Mouse (Mus musculus) forebrain, embryonic 16.5 days (tissue): ENCODE measurements around the gene Fsd2. TPM values are rescaled to one million over a fixed set of nuclear protein-coding genes. Genes with fewer than 3 reads are reported as not detected.
A peak's percentile ranks its signal among the peaks of the same experiment; 100 is the strongest.

ENCODE experiments used
- ATAC-seq: fragments of 200-750 bp; cut with Nextera tagmentation; 2 replicates; pipeline ENCODE4 v1.8.0; 2017; ENCODE audit warnings: mild to moderate bottlenecking, moderate library complexity
- H3K27ac ChIP-seq: fragments of 300-500 bp; sonication (generic); 2 replicates; pipeline ENCODE4 v1.5.1; 2014; ENCODE audit warnings: low read length, control low read depth
- H3K27me3 ChIP-seq: fragments of 300-500 bp; sonication (generic); replicated peaks from 2 replicates; pipeline ENCODE4 v1.6.1; 2014; ENCODE audit warnings: low read length; ENCODE audit not compliant: control insufficient read depth, insufficient read depth
- H3K36me3 ChIP-seq: fragments of 300-500 bp; sonication (generic); 2 replicates; pipeline ENCODE4 v1.6.1; 2014; ENCODE audit not compliant: control insufficient read depth, insufficient read depth
- H3K4me1 ChIP-seq: fragments of 300-500 bp; sonication (generic); replicated peaks from 2 replicates; pipeline ENCODE4 v1.6.1; 2014; ENCODE audit warnings: low read length; ENCODE audit not compliant: control insufficient read depth, insufficient read depth
- H3K4me2 ChIP-seq: fragments of 300-500 bp; sonication (generic); 2 replicates; pipeline ENCODE4 v1.6.1; 2014; ENCODE audit warnings: mild to moderate bottlenecking, low read length, control low read depth
- H3K4me3 ChIP-seq: fragments of 300-500 bp; sonication (generic); replicated peaks from 2 replicates; pipeline ENCODE4 v1.5.1; 2014; ENCODE audit warnings: mild to moderate bottlenecking, low read length, control low read depth
- H3K9ac ChIP-seq: fragments of 300-500 bp; sonication (generic); replicated peaks from 2 replicates; pipeline ENCODE4 v1.6.1; 2014; ENCODE audit warnings: low read depth, low read length, control low read depth
- H3K9me3 ChIP-seq: fragments of 300-500 bp; sonication (generic); 2 replicates; pipeline ENCODE4 v1.6.1; 2016; ENCODE audit warnings: low read length; ENCODE audit not compliant: control insufficient read depth
- WGBS: fragments of 180-500 bp; shearing (Covaris S2); extraction: QIAGEN DNeasy Blood & Tissue Kit; methylation state at CpG from one replicate; pipeline ENCODE4 v1.1.7; 2014; 5-methylcytosine and 5-hydroxymethylcytosine counted together
- microRNA counts: library from miRNA; unstranded; fragments of <30 nt; microRNA quantifications from one replicate; lab custom pipeline; 2016
- polyA plus RNA-seq: library from polyadenylated mRNA; unstranded; fragments of >200 nt; fragmentation: Nextera tagmentation; extraction: Ambion mirVana; gene quantifications from 2 replicates; pipeline ENCODE4 v1.2.1, GENCODE M21; 2015

Gene Fsd2
- polyA plus RNA-seq, 1 experiment from 2014 or later: 0.46 TPM

- Histone ChIP-seq H3K36me3 (no peaks in the 10 kb centered on the region), H3K4me1 (no peaks in the 10 kb centered on the region; the same call in 1 of the 2 replicates), H3K27me3 (no peaks in the 10 kb centered on the region), H3K4me3 (no peak within 1 kb of the TSS), H3K27ac (no peak within 1 kb of the TSS), H3K9ac (no peak within 1 kb of the TSS), H3K9me3 (no peaks in the 10 kb centered on the region), H3K4me2 (no peak within 1 kb of the TSS)
- 76% methylated on average over 7 of the region's 7 CpGs for WGBS
- ATAC-seq: no peak
Measured at GRCm38 (mm10) chr7:81498181-81498580, 68.6 kb downstream of the Fsd2 start, which contains the start of gene BC048679. BC048679 (minus strand) TSS chr7:81498281.

GRCm38 (mm10) chr7:81497171-81497570, 69.6 kb downstream of the Fsd2 start:
- H3K36me3 ChIP-seq: no peaks in the 10 kb centered on the region
- 17% methylated on average over 6 of the region's 6 CpGs for WGBS
- H3K9me3 ChIP-seq: no peaks in the 10 kb centered on the region
- no peak overlapping the region for H3K9ac ChIP-seq
- H3K27me3 ChIP-seq: no peaks in the 10 kb centered on the region
- peaks cover 5% of the 10 kb centered on the region for H3K4me1 ChIP-seq
- no peak overlapping the region for H3K4me2 ChIP-seq
- H3K27ac ChIP-seq: no peak overlapping the region
- H3K4me3 ChIP-seq: no peak overlapping the region
- ATAC-seq: no peak

GRCm38 (mm10) chr7:81493331-81494021, 73.3 kb downstream of the Fsd2 start, which contains the start of gene Ap3b2:
Ap3b2 (minus strand) TSS chr7:81493925.
- under 1% methylated on average over 56 of the region's 57 CpGs for WGBS
- ATAC-seq: peak; percentile 92
- H3K4me1 ChIP-seq: peaks cover 5% of the 10 kb centered on the region

GRCm38 (mm10) chr7:81492628-81493027, 74.1 kb downstream of the Fsd2 start:
- Histone ChIP-seq H3K9ac (peak overlapping the region; percentile 94), H3K4me2 (peak overlapping the region; percentile 63), H3K4me1 (peaks cover 5% of the 10 kb centered on the region), H3K4me3 (peak overlapping the region; percentile 82), H3K36me3 (no peaks in the 10 kb centered on the region), H3K9me3 (no peaks in the 10 kb centered on the region), H3K27me3 (no peaks in the 10 kb centered on the region), H3K27ac (peak overlapping the region; percentile 97)
- ATAC-seq: no peak
- 36% methylated on average over 9 of the region's 9 CpGs for WGBS

More at GRCm38 (mm10) chr7:81493331-81494021, 73.3 kb downstream of the Fsd2 start, which contains the start of gene Ap3b2:
- peak within 1 kb of the TSS; percentile 63 for H3K4me2 ChIP-seq
- no peaks in the 10 kb centered on the region for H3K36me3 ChIP-seq
- peak within 1 kb of the TSS; percentile 82 for H3K4me3 ChIP-seq
- H3K9me3 ChIP-seq: no peaks in the 10 kb centered on the region
- peak within 1 kb of the TSS; percentile 94 for H3K9ac ChIP-seq
- H3K27me3 ChIP-seq: no peaks in the 10 kb centered on the region
- peak within 1 kb of the TSS; percentile 97 for H3K27ac ChIP-seq

- H3K27ac ChIP-seq: no peak overlapping the region
- no peak overlapping the region for H3K9ac ChIP-seq
- no peak for ATAC-seq
- H3K4me3 ChIP-seq: no peak overlapping the region
- H3K4me1 ChIP-seq: peaks cover 5% of the 10 kb centered on the region
- H3K27me3 ChIP-seq: no peaks in the 10 kb centered on the region
- 8% methylated on average over 9 of the region's 9 CpGs for WGBS
- peaks cover 1% of the 10 kb centered on the region; the same call in 1 of the 2 replicates for H3K36me3 ChIP-seq
- no peak overlapping the region for H3K4me2 ChIP-seq
- no peaks in the 10 kb centered on the region for H3K9me3 ChIP-seq
Measured at GRCm38 (mm10) chr7:81489649-81490048, 77.1 kb downstream of the Fsd2 start.

MicroRNA genes within 50 kb of the gene (microRNA counts, 519-probe panel; counts per million panel counts)
- microRNA mmu-miR-1839-3p (lab: Ali Mortazavi, UCI) (not detected), microRNA mmu-miR-1839-5p (lab: Ali Mortazavi, UCI) (2,575 counts per million, percentile 63 among the panel's probes with 10 or more counts)

Other genes starting within 250 kb of the Fsd2 start
- gene Rps17, start 221.7 kb downstream of the Fsd2 start, polyA plus RNA-seq: 718 and 738 TPM in 2 replicates
- gene Cpeb1, start 111.5 kb downstream of the Fsd2 start, polyA plus RNA-seq: 2.1 and 2.9 TPM in 2 replicates
- gene Ap3b2, start 73.0 kb downstream of the Fsd2 start, polyA plus RNA-seq: 133 and 142 TPM in 2 replicates
- gene BC048679, start 68.7 kb downstream of the Fsd2 start, polyA plus RNA-seq: not detected in 2 replicates
- 3.6 and 6.0 TPM in 2 replicates for gene Whamm, start 4.3 kb upstream of the Fsd2 start, polyA plus RNA-seq
- 16.8 and 19.1 TPM in 2 replicates for gene Homer2, start 140.6 kb upstream of the Fsd2 start, polyA plus RNA-seq
- gene Ramac, start 196.0 kb upstream of the Fsd2 start, polyA plus RNA-seq: 164 and 176 TPM in 2 replicates
- 49.4 and 51.0 TPM in 2 replicates for gene 3110040N11Rik, start 222.5 kb upstream of the Fsd2 start, polyA plus RNA-seq